Mouse (Mus musculus): ENCODE measurements around the gene Shc3. TPM values are rescaled to one million over a fixed set of nuclear protein-coding genes. Genes with fewer than 3 reads are reported as not detected.

Gene Shc3
- polyA plus RNA-seq, 1 experiment = 0.68 TPM

- Histone ChIP-seq H3K4me3 (ENCODE audit: insufficient read depth, low read length) (no peak overlapping the region), H3K27ac (ENCODE audit: insufficient read depth, low read length) (no peak overlapping the region), H3K4me1 (ENCODE audit: control insufficient read depth, insufficient read depth, low read length) (peaks cover 11% of the 10 kb centered on the region; the same call in 1 of the 2 replicates)
- TF ChIP-seq CTCF (IDR thresholded peaks at IDR 0.05; ENCODE audit: borderline replicate concordance, insufficient read depth, low read length) (no peak), POLR2A (IDR thresholded peaks at IDR 0.05; ENCODE audit: low read depth, low read length) (no peak)
Observed at GRCm38 (mm10) chr13:51400186-51400719, 169.0 kb downstream of the Shc3 start.

GRCm38 (mm10) chr13:51399562-51399961 is 169.7 kb downstream of the Shc3 start:
- TF ChIP-seq CTCF (IDR thresholded peaks at IDR 0.05; ENCODE audit: borderline replicate concordance, insufficient read depth, low read length) (no peak), POLR2A (IDR thresholded peaks at IDR 0.05; ENCODE audit: low read depth, low read length) (no peak)
- H3K4me3 ChIP-seq (ENCODE audit: insufficient read depth, low read length) = no peak overlapping the region
- no peak overlapping the region for H3K27ac ChIP-seq (ENCODE audit: insufficient read depth, low read length)
- H3K4me1 ChIP-seq (ENCODE audit: control insufficient read depth, insufficient read depth, low read length) = 0 out of 2 replicates have a peak, but pooled peaks cover 9% of the 10 kb centered on the region

GRCm38 (mm10) chr13:51397861-51398260 is 171.4 kb downstream of the Shc3 start:
- Histone ChIP-seq H3K4me1 (ENCODE audit: control insufficient read depth, insufficient read depth, low read length) (0 out of 2 replicates have a peak, but pooled peaks cover 6% of the 10 kb centered on the region), H3K4me3 (ENCODE audit: insufficient read depth, low read length) (no peak overlapping the region), H3K27ac (ENCODE audit: insufficient read depth, low read length) (no peak overlapping the region)
- TF ChIP-seq CTCF (IDR thresholded peaks at IDR 0.05; ENCODE audit: borderline replicate concordance, insufficient read depth, low read length) (no peak), POLR2A (IDR thresholded peaks at IDR 0.05; ENCODE audit: low read depth, low read length) (no peak)

- TF ChIP-seq POLR2A (IDR thresholded peaks at IDR 0.05; ENCODE audit: low read depth, low read length) = no peak
- no peak for TF ChIP-seq CTCF (IDR thresholded peaks at IDR 0.05; ENCODE audit: borderline replicate concordance, insufficient read depth, low read length)
- no peak overlapping the region for H3K4me3 ChIP-seq (ENCODE audit: insufficient read depth, low read length)
- H3K4me1 ChIP-seq (ENCODE audit: control insufficient read depth, insufficient read depth, low read length) = 0 out of 2 replicates have a peak, but pooled peaks cover 4% of the 10 kb centered on the region
- H3K27ac ChIP-seq (ENCODE audit: insufficient read depth, low read length) = no peak overlapping the region
Observed at GRCm38 (mm10) chr13:51392256-51392655, 177.0 kb downstream of the Shc3 start.

GRCm38 (mm10) chr13:51391359-51391916 is 177.8 kb downstream of the Shc3 start:
- Histone ChIP-seq H3K27ac (ENCODE audit: insufficient read depth, low read length) (no peak overlapping the region), H3K4me1 (ENCODE audit: control insufficient read depth, insufficient read depth, low read length) (0 out of 2 replicates have a peak, but pooled peaks cover 4% of the 10 kb centered on the region), H3K4me3 (ENCODE audit: insufficient read depth, low read length) (no peak overlapping the region)
- TF ChIP-seq CTCF (IDR thresholded peaks at IDR 0.05; ENCODE audit: borderline replicate concordance, insufficient read depth, low read length) (no peak), POLR2A (IDR thresholded peaks at IDR 0.05; ENCODE audit: low read depth, low read length) (no peak)

- H3K27ac ChIP-seq (ENCODE audit: insufficient read depth, low read length) = no peak overlapping the region
- no peaks in the 10 kb centered on the region for H3K4me1 ChIP-seq (ENCODE audit: control insufficient read depth, insufficient read depth, low read length)
- TF ChIP-seq POLR2A (IDR thresholded peaks at IDR 0.05; ENCODE audit: low read depth, low read length) (no peak), CTCF (IDR thresholded peaks at IDR 0.05; ENCODE audit: borderline replicate concordance, insufficient read depth, low read length) (no peak)
- H3K4me3 ChIP-seq (ENCODE audit: insufficient read depth, low read length) = no peak overlapping the region
Observed at GRCm38 (mm10) chr13:51390398-51390797, 178.8 kb downstream of the Shc3 start.

GRCm38 (mm10) chr13:51387908-51388307 is 181.3 kb downstream of the Shc3 start:
- H3K4me1 ChIP-seq (ENCODE audit: control insufficient read depth, insufficient read depth, low read length) = no peaks in the 10 kb centered on the region
- TF ChIP-seq POLR2A (IDR thresholded peaks at IDR 0.05; ENCODE audit: low read depth, low read length) = no peak
- TF ChIP-seq CTCF (IDR thresholded peaks at IDR 0.05; ENCODE audit: borderline replicate concordance, insufficient read depth, low read length) = no peak
- H3K4me3 ChIP-seq (ENCODE audit: insufficient read depth, low read length) = no peak overlapping the region
- H3K27ac ChIP-seq (ENCODE audit: insufficient read depth, low read length) = no peak overlapping the region

GRCm38 (mm10) chr13:51384899-51385298 is 184.3 kb downstream of the Shc3 start:
- TF ChIP-seq CTCF (IDR thresholded peaks at IDR 0.05; ENCODE audit: borderline replicate concordance, insufficient read depth, low read length) (no peak), POLR2A (IDR thresholded peaks at IDR 0.05; ENCODE audit: low read depth, low read length) (no peak)
- Histone ChIP-seq H3K4me1 (ENCODE audit: control insufficient read depth, insufficient read depth, low read length) (no peaks in the 10 kb centered on the region), H3K4me3 (ENCODE audit: insufficient read depth, low read length) (no peak overlapping the region), H3K27ac (ENCODE audit: insufficient read depth, low read length) (no peak overlapping the region)

GRCm38 (mm10) chr13:51381498-51381897 is 187.7 kb downstream of the Shc3 start:
- no peak overlapping the region for H3K4me3 ChIP-seq (ENCODE audit: insufficient read depth, low read length)
- H3K27ac ChIP-seq (ENCODE audit: insufficient read depth, low read length) = no peak overlapping the region
- 0 out of 2 replicates have a peak, but pooled peaks cover 3% of the 10 kb centered on the region for H3K4me1 ChIP-seq (ENCODE audit: control insufficient read depth, insufficient read depth, low read length)
- TF ChIP-seq CTCF (IDR thresholded peaks at IDR 0.05; ENCODE audit: borderline replicate concordance, insufficient read depth, low read length) = no peak
- no peak for TF ChIP-seq POLR2A (IDR thresholded peaks at IDR 0.05; ENCODE audit: low read depth, low read length)

Other genes with a start within 250 kb of the Shc3 start
- 122 and 143 TPM in 2 replicates for gene S1pr3, start 160.8 kb downstream of the Shc3 start, polyA plus RNA-seq (2011; ENCODE audit: insufficient read length, low read depth, missing spikeins)
- gene Cks2, start 75.8 kb upstream of the Shc3 start, polyA plus RNA-seq (2011; ENCODE audit: insufficient read length, low read depth, missing spikeins) = 102 and 144 TPM in 2 replicates
- gene Secisbp2, start 82.3 kb upstream of the Shc3 start, polyA plus RNA-seq (2011; ENCODE audit: insufficient read length, low read depth, missing spikeins) = 12.2 and 15.7 TPM in 2 replicates
- gene Sema4d, start 224.3 kb upstream of the Shc3 start, polyA plus RNA-seq (2011; ENCODE audit: insufficient read length, low read depth, missing spikeins) = 0.77 and 3.1 TPM in 2 replicates